Mouse (Mus musculus): ENCODE results near the gene Snapc5. TPM values are rescaled to one million over a fixed set of nuclear protein-coding genes. Genes with fewer than 3 reads are reported as not detected.
A peak's percentile ranks its signal among the peaks of the same experiment; 100 is the strongest.
"Not testable (repeated sequence)": the region's sequence is repeated elsewhere in the genome, so short reads cannot be mapped to it uniquely, and the experiment has no call there.

The Snapc5 gene
- polyA plus RNA-seq, 1 experiment = 37.1 TPM

- Histone ChIP-seq H3K27me3 (ENCODE audit: control insufficient read depth, insufficient read depth, low read length, poor library complexity, severe bottlenecking) (no peaks in the 10 kb centered on the region), H3K4me3 (ENCODE audit: low read depth, low read length) (peak overlapping the region; percentile 91), H3K4me1 (ENCODE audit: control insufficient read depth, insufficient read depth, low read length) (no peaks in the 10 kb centered on the region), H3K36me3 (ENCODE audit: control insufficient read depth, insufficient read depth, low read length, poor library complexity, severe bottlenecking) (peaks cover 47% of the 10 kb centered on the region), H3K9me3 (replicated peaks; ENCODE audit: control insufficient read depth, insufficient read depth, low read length, poor library complexity, severe bottlenecking) (no peaks in the 10 kb centered on the region), H3K9ac (ENCODE audit: low read depth, poor library complexity, severe bottlenecking) (peak overlapping the region; percentile 97), H3K27ac (ENCODE audit: insufficient read depth, low read length) (peak overlapping the region; percentile 69)
- TF ChIP-seq POLR2A (IDR thresholded peaks at IDR 0.05; ENCODE audit: insufficient read depth, low read length) = no peak
- no peak for TF ChIP-seq EP300 (IDR thresholded peaks at IDR 0.05; ENCODE audit: insufficient read depth, low read depth, low read length)
- no peak for TF ChIP-seq CTCF (IDR thresholded peaks at IDR 0.05; ENCODE audit: low read depth, low read length)
Observed at GRCm38 (mm10) chr9:64175378-64175777, 3.7 kb upstream of the Snapc5 start.

- H3K9ac ChIP-seq (ENCODE audit: low read depth, poor library complexity, severe bottlenecking) = no peak overlapping the region; the same call in 1 of the 2 replicates
- no peaks in the 10 kb centered on the region for H3K27me3 ChIP-seq (ENCODE audit: control insufficient read depth, insufficient read depth, low read length, poor library complexity, severe bottlenecking)
- peaks cover 69% of the 10 kb centered on the region for H3K36me3 ChIP-seq (ENCODE audit: control insufficient read depth, insufficient read depth, low read length, poor library complexity, severe bottlenecking)
- H3K9me3 ChIP-seq (replicated peaks; ENCODE audit: control insufficient read depth, insufficient read depth, low read length, poor library complexity, severe bottlenecking) = no peaks in the 10 kb centered on the region
- no peak for TF ChIP-seq POLR2A (IDR thresholded peaks at IDR 0.05; ENCODE audit: insufficient read depth, low read length)
- peak; percentile 3 for TF ChIP-seq CTCF (IDR thresholded peaks at IDR 0.05; ENCODE audit: low read depth, low read length)
- H3K4me3 ChIP-seq (ENCODE audit: low read depth, low read length) = no peak overlapping the region
- no peaks in the 10 kb centered on the region for H3K4me1 ChIP-seq (ENCODE audit: control insufficient read depth, insufficient read depth, low read length)
- H3K27ac ChIP-seq (ENCODE audit: insufficient read depth, low read length) = peak overlapping the region; percentile 55; the same call in 1 of the 2 replicates
Observed at GRCm38 (mm10) chr9:64178610-64178973, 482 bp upstream of the Snapc5 start.

- peaks cover 42% of the 10 kb centered on the region for H3K36me3 ChIP-seq (ENCODE audit: control insufficient read depth, insufficient read depth, low read length, poor library complexity, severe bottlenecking)
- not testable (repeated sequence) for H3K4me3 ChIP-seq (ENCODE audit: low read depth, low read length); H3K27me3 ChIP-seq (ENCODE audit: control insufficient read depth, insufficient read depth, low read length, poor library complexity, severe bottlenecking); H3K9me3 ChIP-seq (replicated peaks; ENCODE audit: control insufficient read depth, insufficient read depth, low read length, poor library complexity, severe bottlenecking); H3K4me1 ChIP-seq (ENCODE audit: control insufficient read depth, insufficient read depth, low read length)
- peak overlapping the region; percentile 45; the same call in 1 of the 2 replicates for H3K9ac ChIP-seq (ENCODE audit: low read depth, poor library complexity, severe bottlenecking)
- peak overlapping the region; percentile 97 for H3K27ac ChIP-seq (ENCODE audit: insufficient read depth, low read length)
Observed at GRCm38 (mm10) chr9:64183295-64183694, 4.2 kb downstream of the Snapc5 start.

- TF ChIP-seq POLR2A (IDR thresholded peaks at IDR 0.05; ENCODE audit: insufficient read depth, low read length) = no peak
- TF ChIP-seq EP300 (IDR thresholded peaks at IDR 0.05; ENCODE audit: insufficient read depth, low read depth, low read length) = no peak
- no peak for TF ChIP-seq CTCF (IDR thresholded peaks at IDR 0.05; ENCODE audit: low read depth, low read length)
- Histone ChIP-seq H3K4me3 (ENCODE audit: low read depth, low read length) (no peak overlapping the region), H3K27me3 (ENCODE audit: control insufficient read depth, insufficient read depth, low read length, poor library complexity, severe bottlenecking) (no peaks in the 10 kb centered on the region), H3K9me3 (replicated peaks; ENCODE audit: control insufficient read depth, insufficient read depth, low read length, poor library complexity, severe bottlenecking) (no peaks in the 10 kb centered on the region), H3K27ac (ENCODE audit: insufficient read depth, low read length) (peak overlapping the region; percentile 97), H3K36me3 (ENCODE audit: control insufficient read depth, insufficient read depth, low read length, poor library complexity, severe bottlenecking) (peaks cover 37% of the 10 kb centered on the region), H3K4me1 (ENCODE audit: control insufficient read depth, insufficient read depth, low read length) (peaks cover 5% of the 10 kb centered on the region), H3K9ac (ENCODE audit: low read depth, poor library complexity, severe bottlenecking) (peak overlapping the region; percentile 45; the same call in 1 of the 2 replicates)
Observed at GRCm38 (mm10) chr9:64184166-64184840, 5.2 kb downstream of the Snapc5 start.

GRCm38 (mm10) chr9:64193879-64194278, 14.8 kb downstream of the Snapc5 start:
- H3K36me3 ChIP-seq (ENCODE audit: control insufficient read depth, insufficient read depth, low read length, poor library complexity, severe bottlenecking) = peaks cover 31% of the 10 kb centered on the region
- TF ChIP-seq POLR2A (IDR thresholded peaks at IDR 0.05; ENCODE audit: insufficient read depth, low read length) (no peak), CTCF (IDR thresholded peaks at IDR 0.05; ENCODE audit: low read depth, low read length) (no peak), EP300 (IDR thresholded peaks at IDR 0.05; ENCODE audit: insufficient read depth, low read depth, low read length) (no peak)
- no peaks in the 10 kb centered on the region for H3K9me3 ChIP-seq (replicated peaks; ENCODE audit: control insufficient read depth, insufficient read depth, low read length, poor library complexity, severe bottlenecking)
- no peaks in the 10 kb centered on the region for H3K27me3 ChIP-seq (ENCODE audit: control insufficient read depth, insufficient read depth, low read length, poor library complexity, severe bottlenecking)
- peaks cover 16% of the 10 kb centered on the region for H3K4me1 ChIP-seq (ENCODE audit: control insufficient read depth, insufficient read depth, low read length)
- H3K9ac ChIP-seq (ENCODE audit: low read depth, poor library complexity, severe bottlenecking) = no peak overlapping the region
- H3K27ac ChIP-seq (ENCODE audit: insufficient read depth, low read length) = no peak overlapping the region
- no peak overlapping the region for H3K4me3 ChIP-seq (ENCODE audit: low read depth, low read length)

GRCm38 (mm10) chr9:64195554-64195953, 16.5 kb downstream of the Snapc5 start:
- Histone ChIP-seq H3K27ac (ENCODE audit: insufficient read depth, low read length) (0 out of 2 replicates have a peak overlapping the region, but pooled peaks have one; percentile 10), H3K4me1 (ENCODE audit: control insufficient read depth, insufficient read depth, low read length) (peaks cover 16% of the 10 kb centered on the region), H3K27me3 (ENCODE audit: control insufficient read depth, insufficient read depth, low read length, poor library complexity, severe bottlenecking) (no peaks in the 10 kb centered on the region), H3K36me3 (ENCODE audit: control insufficient read depth, insufficient read depth, low read length, poor library complexity, severe bottlenecking) (peaks cover 25% of the 10 kb centered on the region), H3K9ac (ENCODE audit: low read depth, poor library complexity, severe bottlenecking) (no peak overlapping the region), H3K4me3 (ENCODE audit: low read depth, low read length) (no peak overlapping the region), H3K9me3 (replicated peaks; ENCODE audit: control insufficient read depth, insufficient read depth, low read length, poor library complexity, severe bottlenecking) (no peaks in the 10 kb centered on the region)
- TF ChIP-seq POLR2A (IDR thresholded peaks at IDR 0.05; ENCODE audit: insufficient read depth, low read length) (no peak), CTCF (IDR thresholded peaks at IDR 0.05; ENCODE audit: low read depth, low read length) (no peak), EP300 (IDR thresholded peaks at IDR 0.05; ENCODE audit: insufficient read depth, low read depth, low read length) (no peak)
